Mouse (Mus musculus) MEL (cell line): ENCODE measurements around the gene Rps3.

Source experiments
- CTCF ChIP-seq, 3 experiments: IDR thresholded peaks in 2 of 3; conservative IDR thresholded peaks in 1 of 3; 2 replicates each; pipeline ENCODE4 v1.5.1; 2011 to 2012; ENCODE audit warnings: low read length in 3 of 3, low read depth in 2 of 3, mild to moderate bottlenecking in 2 of 3, improper control_type of control experiment in 1 of 3, inconsistent platforms in 1 of 3, mixed read lengths in 1 of 3, moderate library complexity in 1 of 3; ENCODE audit not compliant: control insufficient read depth in 1 of 3, insufficient read depth in 1 of 3, poor library complexity in 1 of 3, severe bottlenecking in 1 of 3
- EP300 ChIP-seq, 2 experiments: IDR thresholded peaks; 2 replicates each; pipeline ENCODE4 v1.6.1; 2011; ENCODE audit warnings: improper control_type of control experiment in 2 of 2, low read length in 2 of 2, low read depth in 1 of 2, mild to moderate bottlenecking in 1 of 2
- MYC ChIP-seq: IDR thresholded peaks from 2 replicates; pipeline ENCODE4 v1.6.1; 2011; ENCODE audit warnings: low read depth, mild to moderate bottlenecking, low read length, improper control_type of control experiment, moderate library complexity
- TAL1 ChIP-seq: IDR thresholded peaks from 2 replicates; pipeline ENCODE4 v1.6.1; 2012; ENCODE audit warnings: mild to moderate bottlenecking, inconsistent platforms, low read length, moderate library complexity, mixed read lengths
- TCF12 ChIP-seq: IDR thresholded peaks from 2 replicates; pipeline ENCODE4 v1.6.1; 2014; ENCODE audit warnings: low read depth, mild to moderate bottlenecking, inconsistent platforms, low read length, improper control_type of control experiment, moderate library complexity
- USF2 ChIP-seq, 2 experiments: IDR thresholded peaks; 2 replicates each; pipeline ENCODE4 v1.6.1; 2011 to 2012; ENCODE audit warnings: improper control_type of control experiment in 2 of 2, low read length in 2 of 2, borderline replicate concordance in 1 of 2, inconsistent platforms in 1 of 2, low read depth in 1 of 2, mild to moderate bottlenecking in 1 of 2; ENCODE audit not compliant: insufficient read depth in 1 of 2

DNA sequence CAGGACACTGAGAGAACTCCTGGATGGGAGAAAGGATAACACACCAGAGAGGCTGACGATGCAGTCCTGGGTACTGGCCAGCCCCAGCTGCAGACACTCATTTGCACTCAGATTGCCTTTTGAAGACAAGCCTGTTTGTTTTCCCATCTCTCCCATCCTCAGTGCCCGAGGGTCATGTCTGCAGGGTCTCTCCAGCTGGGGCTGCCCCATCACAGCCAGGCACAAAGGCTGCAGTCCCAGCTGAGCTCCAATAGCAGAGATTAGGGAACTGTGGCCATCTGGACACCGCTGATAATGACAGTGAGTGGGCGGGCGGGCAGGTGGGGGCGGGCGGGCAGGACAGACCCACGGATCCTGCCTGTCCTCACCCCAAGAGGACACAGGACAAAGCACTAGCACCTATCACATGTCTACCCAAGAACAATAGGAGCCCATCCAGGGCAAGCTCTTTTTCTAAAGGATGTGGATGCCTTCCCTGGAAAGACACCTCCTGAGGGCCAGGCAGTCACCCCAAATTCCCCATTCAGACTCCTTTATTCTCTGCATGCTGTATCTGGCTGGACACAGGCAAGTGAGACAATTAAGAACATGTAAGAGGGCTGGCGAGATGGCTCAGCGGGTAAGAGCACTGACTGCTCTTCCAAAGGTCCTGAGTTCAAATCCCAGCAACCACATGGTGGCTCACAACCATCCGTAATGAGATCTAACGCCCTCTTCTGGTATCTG lies 8.5 kb downstream of the Rps3 start:
- TF ChIP-seq EP300 (IDR thresholded peaks at IDR 0.05; ENCODE audit: low read depth in 1 of 2, low read length in 2 of 2): peak; percentile 52 to 78; a peak in 3 of 4 replicates
- no peak for TF ChIP-seq CTCF (IDR thresholded peaks at IDR 0.05 in 2 of 3, conservative IDR thresholded peaks at IDR 0.05 in 1 of 3; ENCODE audit: control insufficient read depth in 1 of 3, insufficient read depth in 1 of 3, low read depth in 2 of 3, low read length in 3 of 3, poor library complexity in 1 of 3, severe bottlenecking in 1 of 3)
- TF ChIP-seq TCF12: peak; percentile 84
- TF ChIP-seq TAL1: peak; percentile 85
- TF ChIP-seq MYC: 0 out of 2 replicates have a peak, but pooled peaks have one; percentile 23
- no peak for TF ChIP-seq USF2 (IDR thresholded peaks at IDR 0.05; ENCODE audit: borderline replicate concordance in 1 of 2, insufficient read depth in 1 of 2, low read depth in 1 of 2, low read length in 2 of 2)
